Mouse (Mus musculus): ENCODE measurements around the gene Ddah1.
A peak's percentile ranks its signal among the peaks of the same experiment; 100 is the strongest.

Ddah1 gene

DNA sequence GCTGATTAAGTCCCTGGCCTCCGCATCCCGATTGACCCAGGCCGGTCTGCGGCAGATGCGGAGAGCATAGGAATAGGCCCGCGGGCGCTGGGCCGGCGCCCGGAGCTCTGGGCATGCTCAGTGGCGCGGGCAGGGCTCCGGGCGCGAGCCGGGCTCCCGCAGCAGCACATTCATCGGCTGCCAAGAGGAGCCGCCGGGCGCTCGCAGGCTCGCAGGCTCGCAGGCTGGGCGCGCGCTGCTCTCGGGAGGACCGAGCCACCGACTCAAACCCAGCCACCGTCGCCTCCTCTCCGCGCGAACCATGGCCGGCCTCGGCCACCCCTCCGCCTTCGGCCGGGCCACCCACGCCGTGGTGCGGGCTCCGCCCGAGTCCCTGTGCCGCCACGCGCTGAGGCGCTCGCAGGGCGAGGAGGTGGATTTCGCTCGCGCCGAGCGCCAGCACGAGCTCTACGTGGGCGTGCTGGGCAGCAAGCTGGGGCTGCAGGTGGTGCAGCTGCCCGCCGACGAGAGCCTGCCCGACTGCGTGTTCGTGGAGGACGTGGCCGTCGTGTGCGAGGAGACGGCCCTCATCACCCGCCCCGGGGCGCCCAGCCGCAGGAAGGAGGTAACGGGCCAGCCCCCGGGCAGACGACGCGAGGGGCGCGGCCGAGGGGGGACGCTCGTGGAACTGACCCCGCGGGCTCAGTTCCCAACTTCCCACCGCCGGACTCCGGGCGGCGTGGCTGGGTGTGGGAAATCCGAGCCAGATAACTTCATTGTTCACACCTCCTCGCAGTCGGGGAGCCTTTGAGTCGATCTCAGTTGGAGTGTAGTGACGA lies at the start of gene Ddah1:
Ddah1 (plus strand) TSS at position 115 of the 818 bp plus-strand sequence.
- DNase-seq = peak; percentile 79

DNA sequence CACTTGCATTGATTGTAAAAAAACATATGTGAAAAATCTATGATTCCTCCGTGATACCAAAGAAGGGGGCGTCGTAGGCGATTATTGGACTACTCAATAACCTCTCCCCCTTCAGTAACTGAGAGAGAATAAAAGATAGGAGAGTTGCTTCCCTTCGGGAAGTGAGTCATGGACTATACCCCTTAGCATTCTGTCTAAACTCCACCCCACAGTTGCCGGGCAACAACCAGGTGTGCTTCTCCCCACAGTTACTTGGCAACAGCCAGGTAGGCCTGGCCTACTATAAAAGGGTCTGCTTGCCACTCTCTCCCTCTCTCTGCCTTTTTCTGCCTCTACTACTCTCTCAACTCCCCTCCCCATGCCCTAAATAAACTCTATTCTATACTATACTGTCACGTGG lies 42.6 kb upstream of the Ddah1 start:
- DNase-seq = no peak

DNA sequence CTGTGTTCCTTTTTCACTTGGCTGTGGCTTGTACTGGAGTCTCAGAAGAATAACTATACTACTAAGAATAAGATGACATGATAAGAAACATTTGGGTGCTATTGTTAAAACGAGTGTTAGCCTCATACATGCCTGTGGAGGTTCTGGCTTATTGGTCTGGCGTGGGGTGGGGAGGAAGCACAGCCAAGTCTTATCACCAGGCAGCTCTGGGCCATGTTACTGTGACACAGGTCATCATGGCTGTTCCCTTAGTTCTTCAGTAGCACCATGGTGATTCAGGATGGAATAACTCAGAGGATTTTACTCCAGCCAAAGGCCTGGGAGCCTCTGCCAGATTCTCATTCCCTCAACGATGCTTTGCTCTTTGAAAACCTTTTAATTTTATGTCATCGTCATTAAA lies 38.8 kb upstream of the Ddah1 start:
- no peak for DNase-seq

DNA sequence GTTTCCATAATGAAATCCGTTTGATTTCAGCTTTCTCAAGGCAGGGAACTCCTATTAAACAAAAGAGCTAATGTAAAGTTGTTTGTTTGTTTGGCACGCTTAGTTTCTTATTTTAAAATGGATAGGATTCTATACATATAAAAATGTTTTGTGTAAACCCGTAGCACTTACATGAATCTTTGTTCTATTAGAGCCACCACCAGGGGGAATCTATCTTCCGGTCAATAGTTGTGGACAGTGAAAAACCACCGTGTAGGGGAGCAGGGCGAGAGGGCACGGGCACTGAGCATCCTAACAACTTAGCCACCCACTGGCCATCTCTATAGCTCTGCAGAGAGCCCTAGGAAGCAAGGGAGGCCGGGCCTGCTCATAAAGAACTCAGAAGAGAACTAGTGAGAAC lies 33.4 kb upstream of the Ddah1 start:
- no peak for DNase-seq

DNA sequence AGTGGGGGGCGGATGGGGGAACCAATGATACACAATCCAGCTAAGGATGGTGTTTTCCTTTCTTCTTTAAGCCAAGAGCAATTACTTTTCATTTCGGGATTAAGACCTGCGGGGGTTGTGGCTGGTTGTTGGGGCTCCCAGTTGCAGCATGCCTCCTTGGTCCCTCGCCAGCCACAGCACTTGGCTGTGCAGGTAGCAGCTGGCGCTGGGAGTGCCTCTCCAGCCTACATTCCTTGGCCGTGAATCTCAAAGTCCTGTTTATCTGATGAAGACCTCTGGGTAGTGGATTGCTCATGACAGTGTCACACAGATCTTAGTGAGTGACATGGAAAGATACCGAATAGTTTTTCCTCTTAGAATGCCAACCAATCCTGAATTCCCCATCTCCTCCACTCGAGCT lies 30.1 kb upstream of the Ddah1 start:
- DNase-seq = no peak

DNA sequence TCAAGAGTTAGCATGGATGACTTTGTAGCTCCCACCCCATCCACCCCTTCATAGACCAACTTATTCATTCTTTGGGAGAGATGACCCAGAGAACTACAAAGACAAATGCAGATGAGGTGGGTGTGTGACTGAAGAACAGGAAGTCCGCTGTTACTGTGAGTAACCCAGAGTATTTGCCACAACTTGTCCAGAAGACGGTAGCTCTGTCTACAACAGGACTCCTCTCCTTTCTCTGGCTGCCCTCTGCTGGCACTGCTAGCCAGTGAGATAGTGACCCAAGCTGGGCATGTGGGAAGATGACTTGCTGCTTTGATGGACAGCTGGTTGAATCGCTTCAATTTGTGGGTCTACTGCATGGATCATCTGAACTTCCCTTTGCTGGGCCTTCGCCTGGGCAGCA lies 28.9 kb upstream of the Ddah1 start:
- DNase-seq = no peak

DNA sequence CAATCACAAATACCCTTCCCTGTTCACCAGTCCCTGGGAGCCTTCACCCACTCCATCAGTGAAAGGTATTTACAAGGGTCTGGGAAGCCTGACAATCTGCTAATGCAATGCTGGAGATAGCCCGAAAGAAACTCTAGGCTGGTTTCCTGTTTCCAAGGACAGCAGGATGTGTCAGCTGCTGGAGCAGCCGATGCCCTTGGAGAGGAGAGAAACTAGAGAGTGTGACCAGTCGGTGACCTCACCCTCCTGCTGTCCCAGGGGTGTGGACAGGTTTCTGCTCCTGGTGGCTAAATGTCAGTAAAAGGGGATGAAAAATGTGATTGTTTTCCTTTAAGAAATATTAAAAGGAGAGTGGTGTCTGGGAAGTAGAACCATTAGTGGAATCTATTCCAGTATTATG lies 28.4 kb upstream of the Ddah1 start:
- DNase-seq = no peak

DNA sequence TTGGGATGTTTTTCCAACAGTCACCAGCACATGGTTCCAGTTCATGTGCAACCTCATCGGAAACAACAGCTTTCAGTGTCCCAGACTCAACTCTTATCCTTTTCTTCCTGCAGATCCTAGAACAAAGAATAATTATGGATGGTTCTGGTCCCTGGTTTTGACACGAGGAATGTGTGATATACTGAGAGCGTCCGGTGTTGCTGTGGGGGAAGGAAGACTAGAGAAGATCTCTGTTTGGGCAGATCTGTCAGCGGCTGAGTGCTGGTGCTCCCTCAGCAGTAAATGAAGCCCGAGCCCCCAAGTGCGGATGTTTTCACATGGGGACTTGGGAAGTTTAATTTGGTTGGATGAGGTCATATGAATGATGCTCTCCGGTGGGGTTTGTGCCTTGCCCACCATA lies 23.6 kb upstream of the Ddah1 start:
- no peak for DNase-seq

DNA sequence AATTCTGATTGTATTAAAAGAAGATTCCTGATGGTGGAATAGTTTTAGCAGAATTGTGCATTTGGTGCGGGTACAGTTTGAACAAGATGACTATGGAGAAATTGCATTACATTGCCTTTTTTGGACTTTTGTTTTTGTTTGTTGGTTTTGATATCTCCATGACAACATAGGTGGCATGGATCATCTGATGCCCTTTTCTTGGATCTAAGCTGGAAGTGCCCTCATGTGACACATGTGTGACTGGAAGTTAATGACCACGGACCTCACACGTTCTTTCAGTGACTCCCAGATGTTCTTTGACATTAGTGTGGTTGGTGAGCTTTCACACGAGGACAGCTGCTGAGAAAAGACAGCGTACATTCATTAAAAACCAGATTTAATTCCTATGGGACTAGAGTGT lies 21.9 kb upstream of the Ddah1 start:
- DNase-seq = no peak

DNA sequence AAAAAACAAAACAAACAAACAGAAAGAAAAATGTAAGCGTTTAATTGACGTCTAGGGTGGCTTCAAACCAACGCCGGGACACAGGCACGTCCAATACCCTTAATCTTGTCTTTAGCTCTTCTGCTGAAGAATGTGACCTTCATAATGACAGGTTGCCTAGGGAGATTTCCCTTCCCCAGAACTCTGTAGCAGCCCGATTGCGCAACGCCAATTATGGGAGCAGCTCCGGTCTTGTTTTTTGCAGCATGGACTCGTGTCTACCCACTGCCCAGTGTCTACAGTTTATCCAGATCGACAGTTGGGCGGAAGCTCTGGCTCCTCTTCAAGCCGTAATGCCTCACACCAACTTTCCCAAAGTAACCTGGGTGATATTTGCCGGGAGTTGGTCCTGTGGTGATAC lies 19.8 kb upstream of the Ddah1 start:
- DNase-seq = no peak

DNA sequence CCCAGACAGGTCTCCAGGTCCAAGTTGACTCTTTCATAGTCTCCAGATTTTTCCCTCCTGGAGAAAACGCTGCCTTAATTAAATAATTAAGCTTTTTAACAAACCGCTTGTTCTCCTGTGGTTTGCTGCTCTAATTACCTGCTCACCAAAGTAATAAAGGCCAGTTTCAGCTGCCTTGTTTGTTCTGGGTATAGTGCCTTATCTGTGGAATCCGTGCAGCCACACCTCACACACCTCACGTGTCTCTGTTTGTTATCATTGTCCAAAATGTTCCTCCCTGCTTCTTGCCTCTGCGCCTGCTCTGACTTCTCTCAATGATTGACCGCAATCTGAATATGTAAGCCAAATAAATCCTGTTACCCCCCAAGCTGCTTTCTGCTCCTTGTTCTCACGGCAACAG lies 18.6 kb upstream of the Ddah1 start:
- DNase-seq = no peak

DNA sequence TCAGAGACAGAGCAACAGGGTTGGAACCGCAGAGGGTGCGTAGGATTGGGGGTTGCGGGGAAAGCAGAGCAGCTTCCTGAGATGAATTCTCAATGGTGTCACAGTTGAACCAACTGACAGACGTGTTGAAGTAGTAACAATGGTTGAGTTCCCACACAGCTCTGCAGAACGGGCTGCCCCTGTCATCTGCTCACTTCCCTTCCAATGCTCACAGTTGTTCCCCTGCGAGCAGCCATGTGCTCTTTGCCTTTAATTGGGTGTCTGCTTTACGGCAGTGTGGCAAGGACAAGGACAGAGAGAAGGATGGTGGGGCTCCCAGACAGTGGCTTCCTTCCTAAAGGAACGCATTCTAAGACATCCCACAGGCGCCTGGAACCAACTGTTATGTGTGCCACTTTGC lies 15.4 kb upstream of the Ddah1 start:
- no peak for DNase-seq

DNA sequence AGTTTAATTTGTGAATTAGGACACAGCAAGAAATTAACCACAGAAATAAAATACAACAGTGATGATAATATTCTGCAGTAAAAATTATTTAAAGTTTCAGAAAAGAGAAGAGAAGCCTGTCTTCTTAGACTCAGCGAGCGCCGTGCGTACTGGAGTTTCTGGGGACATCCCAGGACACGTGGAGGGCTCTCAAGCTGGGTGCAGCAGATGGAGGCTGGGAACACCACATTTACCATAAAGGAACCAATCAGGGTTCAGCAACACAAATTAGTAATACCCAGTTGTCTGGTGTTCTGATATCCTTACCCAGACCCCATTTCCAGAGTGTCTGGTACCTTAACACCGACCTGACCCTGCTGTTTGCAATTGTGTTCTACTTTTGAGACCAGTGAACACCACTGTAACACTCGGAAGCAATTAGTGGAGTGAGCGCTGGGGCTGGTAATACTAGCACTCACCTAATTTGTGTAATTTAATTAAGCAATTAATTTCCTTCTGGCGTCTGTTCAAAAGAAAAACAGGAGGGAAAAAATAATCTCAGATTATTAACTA lies 14.9 kb upstream of the Ddah1 start:
- no peak for DNase-seq

DNA sequence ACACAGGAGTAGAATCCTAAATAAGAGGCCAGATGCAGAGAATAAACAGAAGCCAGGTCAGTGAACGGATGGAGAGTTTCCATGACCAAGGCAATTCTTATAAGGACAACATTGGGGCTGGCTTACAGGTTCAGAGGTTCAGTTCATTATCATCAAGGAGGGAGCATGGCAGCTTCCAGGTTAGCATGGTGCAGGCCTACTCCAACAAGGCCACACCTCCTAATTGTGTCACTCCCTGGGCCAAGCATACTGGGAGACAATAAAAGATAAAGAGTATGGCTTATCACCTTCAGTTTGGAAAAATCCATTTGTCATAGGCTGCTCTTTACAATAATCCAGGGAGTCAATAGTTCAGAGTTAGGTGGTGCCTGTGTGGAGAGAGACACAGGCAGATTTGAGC lies 9.8 kb upstream of the Ddah1 start:
- DNase-seq = no peak

DNA sequence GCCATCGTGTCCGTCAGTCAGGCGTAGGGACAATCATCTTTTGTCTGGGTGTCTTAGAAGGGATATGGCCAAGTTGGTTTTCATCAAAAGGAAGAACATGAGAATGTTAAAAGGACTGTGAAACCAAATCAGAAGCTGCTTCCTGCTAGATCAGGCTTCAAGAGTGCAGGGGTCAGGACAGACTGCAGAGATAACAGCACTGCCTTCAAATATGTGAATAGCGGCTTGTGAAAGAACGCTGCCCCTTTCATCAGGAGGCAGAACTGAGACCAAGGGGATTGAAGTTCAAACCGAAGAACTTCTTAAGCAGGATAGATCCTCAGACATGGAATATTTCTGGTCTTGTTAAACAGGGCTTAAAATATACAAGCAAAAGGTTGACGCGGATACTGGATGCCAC lies 2.0 kb upstream of the Ddah1 start:
- no peak for DNase-seq

DNA sequence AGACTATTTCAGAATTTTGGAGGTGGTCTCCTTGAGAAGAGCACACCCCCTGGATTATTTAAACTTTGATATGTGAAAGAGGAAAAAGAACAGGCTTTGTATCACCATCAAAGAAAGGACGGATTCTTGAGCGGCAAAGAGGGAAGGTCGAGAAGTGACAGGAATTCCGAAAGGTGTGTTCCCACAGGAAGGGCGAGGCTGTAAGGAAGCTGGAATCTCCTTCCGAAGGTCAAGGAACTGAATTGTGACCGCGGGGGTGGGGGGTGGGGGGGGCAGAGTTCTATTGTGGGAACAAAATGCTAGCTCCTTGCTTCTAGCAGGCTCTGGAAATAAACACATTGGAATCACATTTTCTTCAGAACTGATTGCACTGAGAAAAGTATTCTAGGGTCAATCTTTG lies 1.3 kb upstream of the Ddah1 start:
- DNase-seq = no peak

DNA sequence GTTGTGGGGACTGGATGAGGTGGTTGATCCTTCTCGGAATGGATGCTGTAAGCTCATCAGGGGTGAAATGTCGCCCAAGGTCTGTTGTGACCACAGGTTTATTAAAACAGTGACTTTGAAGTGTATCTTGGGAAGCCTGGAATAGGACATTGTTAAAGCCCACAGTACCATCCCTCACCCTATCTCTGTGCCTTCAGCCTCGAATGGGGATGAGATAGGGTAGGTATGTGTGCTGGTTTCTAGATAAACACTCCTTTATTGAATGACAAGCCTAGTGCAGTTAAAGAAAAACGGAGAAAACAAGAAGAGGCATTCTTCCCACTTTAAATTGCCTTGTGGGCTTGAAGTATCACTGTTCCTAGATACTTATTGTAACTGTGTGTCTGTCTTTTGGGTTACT lies 631 bp upstream of the Ddah1 start:
- DNase-seq = no peak

DNA sequence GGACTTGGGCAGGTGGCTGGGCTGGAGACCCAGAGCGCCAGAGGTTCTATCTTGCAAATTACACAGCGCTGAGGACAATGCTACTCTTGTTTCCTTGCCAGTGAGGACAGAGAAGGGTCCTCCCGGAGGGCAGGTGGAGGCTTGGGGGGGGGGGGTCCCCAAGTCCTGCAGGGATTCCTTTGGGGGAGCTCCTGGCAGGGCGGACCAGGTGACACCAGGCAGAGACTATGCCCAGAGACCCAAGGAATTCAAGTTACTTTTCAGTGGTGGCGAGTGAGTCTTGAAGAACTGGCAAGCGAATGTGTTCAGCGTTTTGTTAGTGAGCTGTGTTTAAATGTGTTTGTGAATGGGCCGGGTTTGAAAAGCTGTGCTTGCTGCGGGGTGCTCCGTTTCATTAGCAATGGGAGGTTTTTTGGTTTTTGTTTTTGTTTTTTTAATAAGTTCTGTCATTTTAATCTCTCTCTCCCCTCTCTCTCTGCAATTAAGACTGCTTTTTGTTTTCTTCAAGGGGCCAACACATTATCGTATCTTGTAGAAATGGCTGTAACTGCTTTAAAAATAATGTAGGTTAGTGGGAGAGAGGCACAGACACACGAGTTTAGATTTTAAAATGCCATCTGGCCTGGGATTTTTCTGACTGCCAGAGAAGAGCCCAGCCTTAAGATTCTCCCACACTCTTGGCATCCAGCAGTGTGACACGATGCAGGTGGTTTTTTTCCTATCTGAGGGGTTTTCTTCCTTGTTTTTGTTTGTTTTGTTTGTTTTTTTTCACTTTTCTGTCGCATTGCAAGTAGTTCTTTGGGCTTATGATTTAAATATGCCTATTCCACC lies 1.1 kb downstream of the Ddah1 start:
- peak; percentile 49 for DNase-seq

DNA sequence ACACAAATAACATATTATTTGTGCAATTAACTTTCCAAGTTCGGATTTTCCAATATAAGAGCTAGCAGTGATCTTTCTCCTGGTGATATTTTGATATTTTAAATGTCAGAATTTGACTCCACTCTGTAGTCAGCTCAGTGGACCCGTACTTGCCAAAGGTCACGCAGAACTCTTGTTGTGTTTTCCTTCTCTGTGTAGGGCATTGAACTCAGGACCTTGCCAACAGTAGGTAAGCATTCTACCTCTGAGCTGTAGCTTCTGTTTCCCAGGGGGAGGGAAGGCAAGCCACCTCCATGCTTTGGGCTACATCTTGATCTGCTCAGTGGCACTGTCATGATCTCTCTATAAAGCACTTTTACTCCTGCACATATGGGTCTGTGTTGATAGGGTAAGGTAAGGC lies 2.1 kb downstream of the Ddah1 start:
- no peak for DNase-seq

DNA sequence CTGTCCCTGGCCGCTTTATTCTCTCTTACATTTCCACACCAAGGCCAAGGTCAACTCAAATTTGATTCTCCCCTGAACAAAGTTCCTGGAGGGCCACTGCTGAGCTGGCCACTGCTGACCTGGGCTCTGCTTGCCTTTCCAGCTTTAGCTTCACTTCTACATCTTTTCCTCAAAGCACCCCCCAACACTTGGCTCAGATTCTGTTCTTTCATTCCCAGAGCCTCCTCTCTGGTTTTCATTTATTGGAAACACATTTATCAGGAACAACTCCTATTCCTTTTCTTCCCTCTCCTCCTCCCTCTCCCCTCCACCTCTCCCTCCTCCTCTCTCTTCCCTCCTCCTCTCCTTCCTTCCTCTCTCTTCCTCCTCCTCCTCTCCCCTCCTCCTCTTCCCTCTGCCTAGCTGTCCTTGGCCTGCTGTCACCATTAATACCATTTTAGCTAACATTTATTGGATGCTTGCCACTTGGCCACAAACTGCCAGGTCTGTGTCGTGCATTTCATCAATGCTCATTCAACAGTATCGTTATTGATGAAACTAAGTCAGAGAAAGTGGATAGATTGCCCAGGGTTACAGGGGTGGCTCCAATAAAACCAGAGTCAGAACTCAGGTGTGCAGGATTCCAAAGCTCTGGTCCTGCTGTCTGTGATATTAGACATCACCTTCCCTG lies 3.2 kb downstream of the Ddah1 start:
- DNase-seq = no peak

DNA sequence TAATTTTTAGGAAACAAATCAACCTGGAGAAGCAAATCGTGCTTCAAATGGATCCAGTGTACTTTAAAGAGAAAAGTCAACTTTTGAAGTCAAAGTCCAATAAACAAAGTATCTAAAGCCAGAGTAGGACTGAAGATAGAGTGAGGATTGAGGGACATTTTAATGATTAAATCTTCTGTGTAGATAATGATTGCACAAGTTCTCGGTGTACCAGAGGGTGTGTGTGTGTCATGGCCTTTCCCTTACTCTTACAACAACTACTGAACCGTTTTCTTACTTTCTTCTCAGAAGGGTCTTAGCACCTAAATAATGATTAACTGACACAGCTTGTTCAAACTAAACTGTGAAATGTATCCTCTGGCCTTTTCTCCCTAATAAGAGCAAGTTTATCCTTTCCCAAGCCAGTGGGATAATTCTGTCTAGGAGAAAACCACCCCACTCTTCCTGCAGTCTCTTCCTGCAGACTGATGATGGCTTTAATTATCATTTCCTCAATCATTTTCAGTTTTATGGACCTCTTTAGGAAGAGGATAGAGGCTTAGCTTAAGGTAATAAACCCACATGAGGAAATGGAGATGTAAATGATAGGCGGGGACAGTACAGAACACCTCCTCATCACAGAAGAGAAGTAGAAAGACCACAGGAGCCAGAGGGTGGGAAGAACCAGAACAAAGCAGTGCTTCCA lies 4.6 kb downstream of the Ddah1 start:
- DNase-seq = no peak

DNA sequence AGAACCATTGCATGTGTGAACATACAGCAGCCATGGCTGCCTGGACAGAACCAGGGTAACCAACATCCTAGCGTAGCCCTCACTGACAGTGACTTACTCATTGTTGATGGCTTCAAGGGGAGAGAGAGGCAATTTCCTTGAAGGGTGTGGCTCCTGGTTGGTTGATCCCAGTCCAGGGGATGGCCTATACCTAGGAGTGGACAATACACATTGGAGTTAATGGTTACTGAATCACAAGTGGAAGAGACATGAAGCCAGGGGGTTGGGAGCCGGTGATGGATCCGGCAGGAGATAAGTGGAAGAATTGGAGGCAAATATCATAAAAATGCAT lies 5.1 kb downstream of the Ddah1 start:
- DNase-seq = no peak

DNA sequence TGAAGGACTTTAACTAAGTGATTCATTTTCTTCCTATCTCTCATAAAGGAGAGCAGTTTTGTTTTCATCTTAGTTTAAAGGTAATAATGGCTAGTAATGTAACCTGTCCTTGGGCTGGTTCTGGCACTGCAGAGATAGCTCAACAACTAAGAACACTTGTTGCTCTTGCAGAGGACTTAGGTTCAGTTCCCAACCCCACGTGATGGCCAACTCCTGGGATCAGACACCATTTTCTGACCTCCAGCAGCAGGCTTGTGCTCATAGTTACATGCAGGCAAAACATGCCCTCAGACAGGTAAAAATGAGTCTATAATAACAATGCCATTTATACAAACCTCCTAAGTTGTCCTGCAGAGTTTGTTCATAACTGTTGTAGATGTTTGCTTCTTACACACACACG lies 5.9 kb downstream of the Ddah1 start:
- DNase-seq = no peak
